Mouse (Mus musculus) cerebellum, adult 2 months (tissue): ENCODE measurements at regions not wholly inside any gene's neighbourhood (a gene's known extent, or its start where the extent isn't known, plus 50 kb on each side); places are given as distances from the start of the nearest gene placed in this dataset.

Experiments used
- CTCF ChIP-seq: fragments of 200-500 bp; IDR thresholded peaks from 2 replicates; pipeline ENCODE4 v1.5.1; 2011; ENCODE audit warnings: low read depth, mild to moderate bottlenecking, control low read depth, low read length, moderate library complexity, borderline replicate concordance; ENCODE audit not compliant: insufficient read depth
- POLR2A ChIP-seq: fragments of 200-500 bp; IDR thresholded peaks from 2 replicates; pipeline ENCODE4 v1.6.1; 2011; ENCODE audit warnings: low read length, control low read depth, borderline replicate concordance; ENCODE audit not compliant: insufficient read depth

GRCm38 (mm10) chr9:52957245-52957644 is 277.7 kb upstream of the AI593442 start:
- no peak for TF ChIP-seq CTCF
- TF ChIP-seq POLR2A, result no peak
